Mouse (Mus musculus) midbrain, postnatal 0 days (tissue): ENCODE results near the gene Zbtb45. TPM values are rescaled to one million over a fixed set of nuclear protein-coding genes. Genes with fewer than 3 reads are reported as not detected.
A peak's percentile ranks its signal among the peaks of the same experiment; 100 is the strongest.

Source experiments
- ATAC-seq: fragments of 200-750 bp; cut with Nextera tagmentation; 2 replicates; pipeline ENCODE4 v1.8.0; 2017; ENCODE audit warnings: moderate number of reproducible peaks, mild to moderate bottlenecking, moderate TSS enrichment, moderate library complexity; ENCODE audit not compliant: low FRiP score
- DNase-seq: peaks from one replicate; pipeline ENCODE4 v3.0.0-alpha.2; 2015; ENCODE audit warnings: low spot score
- H3K27ac ChIP-seq: fragments of 300-500 bp; sonication (generic); 2 replicates; pipeline ENCODE4 v1.5.1; 2014; ENCODE audit warnings: low read depth, mild to moderate bottlenecking, low read length, mixed read lengths
- H3K27me3 ChIP-seq: fragments of 300-500 bp; sonication (generic); 2 replicates; pipeline ENCODE4 v1.6.1; 2014; ENCODE audit warnings: low read length, control low read depth, mixed read lengths; ENCODE audit not compliant: insufficient read depth
- H3K36me3 ChIP-seq: fragments of 300-500 bp; sonication (generic); 2 replicates; pipeline ENCODE4 v1.6.1; 2014; ENCODE audit warnings: low read length, control low read depth, mixed read lengths; ENCODE audit not compliant: insufficient read depth
- H3K4me1 ChIP-seq: fragments of 300-500 bp; sonication (generic); 2 replicates; pipeline ENCODE4 v1.6.1; 2014; ENCODE audit warnings: mild to moderate bottlenecking, control low read depth, antibody characterized with exemption, low read length, mixed read lengths; ENCODE audit not compliant: insufficient read depth
- H3K4me2 ChIP-seq: fragments of 300-500 bp; sonication (generic); 2 replicates; pipeline ENCODE4 v1.6.1; 2014; ENCODE audit warnings: low read depth, mild to moderate bottlenecking, low read length, mixed read lengths; ENCODE audit not compliant: poor library complexity, severe bottlenecking
- H3K4me3 ChIP-seq: fragments of 300-500 bp; sonication (generic); 2 replicates; pipeline ENCODE4 v1.5.1; 2014; ENCODE audit warnings: low read depth, mild to moderate bottlenecking, low read length, moderate library complexity
- H3K9ac ChIP-seq: fragments of 300-500 bp; sonication (generic); replicated peaks from 2 replicates; pipeline ENCODE4 v1.6.1; 2014; ENCODE audit warnings: mild to moderate bottlenecking, low read length, moderate library complexity, mixed read lengths; ENCODE audit not compliant: poor library complexity, severe bottlenecking
- H3K9me3 ChIP-seq: fragments of 300-500 bp; sonication (generic); 2 replicates; pipeline ENCODE4 v1.6.1; 2016; ENCODE audit warnings: low read length, control low read depth
- CTCF ChIP-seq: IDR thresholded peaks from 2 replicates; pipeline ENCODE4 v1.5.1; 2016; ENCODE audit warnings: antibody characterized with exemption, mild to moderate bottlenecking
- WGBS: fragments of 180-500 bp; shearing (Covaris S2); extraction: QIAGEN DNeasy Blood & Tissue Kit; methylation state at CpG from one replicate; pipeline ENCODE4 v1.1.7; 2014; 5-methylcytosine and 5-hydroxymethylcytosine counted together
- polyA plus RNA-seq: library from polyadenylated mRNA; unstranded; fragments of >200 nt; fragmentation: Nextera tagmentation; extraction: Ambion mirVana; gene quantifications from 2 replicates; pipeline ENCODE4 v1.2.1, GENCODE M21; 2015
- total RNA-seq: library from RNA; depleted of rRNA; stranded (reverse); fragments of >200 nt; gene quantifications from 2 replicates; pipeline ENCODE4 v1.2.3, GENCODE M21; 2014

The Zbtb45 gene
- total and polyA plus RNA-seq, 2 experiments from 2014 or later, result 29.0 to 70.8 TPM

DNA sequence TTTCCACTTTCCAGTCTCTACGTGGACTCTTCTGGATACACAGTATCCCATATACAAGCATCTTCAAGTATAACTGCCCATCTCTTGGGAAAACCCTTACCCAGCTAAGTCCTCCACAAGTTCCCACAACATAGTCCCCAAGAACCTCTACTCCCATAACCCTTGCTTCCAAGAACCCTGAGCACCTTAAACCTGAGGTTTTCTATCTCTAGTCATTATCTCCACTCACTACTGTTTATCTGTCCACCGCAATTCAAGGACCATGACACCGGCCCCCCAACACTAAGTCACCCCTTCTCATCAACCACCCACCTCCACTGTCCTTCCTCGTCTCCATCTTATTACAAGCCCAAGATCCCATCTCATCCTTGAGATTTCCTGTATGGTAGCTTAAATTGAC, 27.0 kb upstream of the Zbtb45 start:
- ATAC-seq, result no peak
- Histone ChIP-seq H3K9me3 (no peaks in the 10 kb centered on the region), H3K4me3 (peak overlapping the region; percentile 87), H3K36me3 (peaks cover 18% of the 10 kb centered on the region), H3K27ac (peak overlapping the region; percentile 98), H3K9ac (peak overlapping the region; percentile 98), H3K4me2 (peak overlapping the region; percentile 87), H3K4me1 (peaks cover 14% of the 10 kb centered on the region), H3K27me3 (no peaks in the 10 kb centered on the region)
- no peak for DNase-seq
- TF ChIP-seq CTCF, result no peak
- WGBS, result 54% methylated on average over 4 of the region's 4 CpGs

DNA sequence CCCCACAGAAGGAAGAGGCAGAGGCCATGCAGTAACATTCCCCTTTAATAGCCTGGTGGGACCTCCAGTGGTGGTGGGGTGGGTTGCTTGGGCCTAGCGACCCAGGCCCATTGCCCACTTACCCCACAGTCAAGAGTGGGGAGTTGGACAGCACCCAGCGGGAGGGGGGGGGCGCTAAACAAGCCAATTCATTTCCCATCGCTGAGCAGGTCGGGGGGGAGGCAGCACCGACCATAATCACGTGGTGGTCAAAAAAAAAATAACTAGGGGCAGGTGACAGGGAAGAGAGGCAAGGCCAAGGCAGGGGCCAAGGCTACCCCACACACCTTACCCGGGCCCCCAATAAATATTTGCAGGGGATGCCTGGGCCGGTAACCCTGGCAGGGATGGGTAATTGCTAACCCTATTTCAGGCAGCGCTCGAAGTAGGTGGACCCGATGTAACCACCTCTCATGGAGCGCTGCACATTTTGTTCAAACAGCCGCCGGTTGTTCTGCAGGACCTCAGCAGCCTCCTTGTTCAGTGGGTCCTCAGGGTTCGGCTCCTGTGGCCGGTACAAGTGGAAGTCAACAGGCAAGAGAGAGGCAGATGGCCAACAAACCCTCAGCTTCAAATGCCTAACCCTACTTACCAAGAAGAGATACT, 25.5 kb upstream of the Zbtb45 start:
- WGBS, result 86% methylated on average over 17 of the region's 17 CpGs

DNA sequence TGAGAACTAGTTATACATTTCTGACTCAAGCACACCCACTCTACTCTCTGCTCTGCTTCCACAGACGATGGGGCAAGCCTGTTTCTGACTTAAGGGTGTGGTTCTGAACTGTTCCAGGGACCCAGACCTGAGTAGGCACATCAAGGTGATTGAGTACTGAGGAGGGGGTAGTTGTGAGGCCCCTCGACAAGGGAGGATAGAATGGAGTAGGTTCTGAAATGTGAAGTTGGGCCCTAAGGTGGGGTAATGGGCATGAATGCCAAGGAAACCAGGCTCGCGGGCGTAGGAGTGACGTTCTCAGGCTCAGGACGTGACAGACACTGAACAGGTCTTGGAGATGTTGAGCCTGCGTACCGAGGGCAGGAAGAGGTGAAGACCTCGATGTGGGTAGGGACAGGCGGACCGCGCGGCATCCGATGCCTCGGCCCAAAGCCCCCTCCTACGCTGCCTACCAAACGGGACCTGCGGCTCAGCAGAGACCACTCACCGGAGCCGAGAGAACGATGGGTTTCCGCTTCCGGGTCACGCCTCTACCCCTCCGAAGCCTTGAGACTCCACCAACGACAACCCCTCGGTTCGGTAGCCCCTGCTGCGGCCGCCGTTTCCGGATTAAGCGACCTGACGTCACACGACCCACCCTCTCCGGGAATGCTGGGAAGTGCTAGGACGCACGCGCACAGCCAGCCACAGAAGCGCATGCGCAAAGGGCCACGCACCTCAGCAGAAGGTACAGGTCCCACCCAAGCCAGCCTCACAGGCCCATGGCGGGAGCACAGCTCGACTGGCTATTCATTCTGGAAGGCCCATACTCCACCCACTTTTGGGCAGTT, 24.5 kb upstream of the Zbtb45 start, which contains the start of gene Chmp2a:
Gene Chmp2a, minus strand, starts transcription at position 660 of the 830 bp plus-strand sequence.
- Histone ChIP-seq H3K27ac (peak within 1 kb of the TSS; percentile 80), H3K4me1 (peaks cover 14% of the 10 kb centered on the region), H3K27me3 (no peaks in the 10 kb centered on the region), H3K4me3 (peak within 1 kb of the TSS; percentile 38), H3K4me2 (peak within 1 kb of the TSS; percentile 73), H3K9ac (peak within 1 kb of the TSS; percentile 66), H3K36me3 (peaks cover 41% of the 10 kb centered on the region), H3K9me3 (no peaks in the 10 kb centered on the region)
- peak; percentile 83 for ATAC-seq
- under 1% methylated on average over 45 of the region's 45 CpGs for WGBS
- no peak for TF ChIP-seq CTCF
- DNase-seq, result peak; percentile 98

More for the DNA sequence above, 25.5 kb upstream of the Zbtb45 start:
- ATAC-seq (no peak), DNase-seq (no peak)
- Histone ChIP-seq H3K9ac (no peak overlapping the region), H3K4me2 (no peak overlapping the region), H3K4me1 (peaks cover 14% of the 10 kb centered on the region), H3K27ac (peak overlapping the region; percentile 80; the same call in 1 of the 2 replicates), H3K27me3 (no peaks in the 10 kb centered on the region), H3K4me3 (no peak overlapping the region), H3K36me3 (peaks cover 31% of the 10 kb centered on the region), H3K9me3 (no peaks in the 10 kb centered on the region)
- TF ChIP-seq CTCF, result peak; percentile 20; the same call in 1 of the 2 replicates

DNA sequence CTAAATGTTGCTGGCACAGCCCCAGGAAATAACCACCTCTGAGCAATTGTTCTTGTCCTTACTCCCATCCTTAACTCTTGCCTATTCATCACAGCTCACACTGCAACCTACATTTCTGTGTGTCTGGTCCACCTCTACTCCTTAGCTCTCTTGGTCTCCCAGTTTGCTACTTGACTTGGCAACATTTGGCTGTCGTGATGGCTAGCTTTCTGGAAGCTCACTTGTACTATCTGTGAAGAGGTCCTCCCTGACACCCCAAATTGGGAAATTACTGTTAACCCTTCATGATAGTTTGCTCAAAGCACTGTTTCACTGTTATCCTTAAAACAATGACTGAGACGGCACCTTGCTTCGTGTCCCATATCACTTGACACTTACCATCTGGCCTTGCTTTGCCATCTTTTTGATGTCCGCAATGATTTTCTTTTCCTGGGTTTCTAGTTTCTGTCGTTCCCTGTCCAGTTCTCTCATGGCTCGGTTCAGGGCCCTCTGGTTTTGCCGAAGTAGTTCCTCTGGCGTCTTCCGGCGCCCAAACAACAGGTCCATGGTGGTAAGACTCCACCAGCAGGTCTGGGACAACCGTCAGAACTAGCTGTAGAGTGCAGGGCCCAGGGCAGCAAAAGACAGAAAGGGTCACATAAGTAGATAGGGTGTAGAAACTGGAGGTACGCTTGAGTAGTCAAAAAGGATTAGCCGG, 23.8 kb upstream of the Zbtb45 start:
- Histone ChIP-seq H3K27me3 (no peaks in the 10 kb centered on the region), H3K27ac (peak overlapping the region; percentile 80), H3K36me3 (peaks cover 48% of the 10 kb centered on the region), H3K9me3 (no peaks in the 10 kb centered on the region), H3K4me2 (peak overlapping the region; percentile 73), H3K9ac (peak overlapping the region; percentile 66), H3K4me1 (peaks cover 6% of the 10 kb centered on the region), H3K4me3 (peak overlapping the region; percentile 38)
- 46% methylated on average over 13 of the region's 13 CpGs for WGBS
- no peak for ATAC-seq
- no peak for DNase-seq
- TF ChIP-seq CTCF, result no peak

DNA sequence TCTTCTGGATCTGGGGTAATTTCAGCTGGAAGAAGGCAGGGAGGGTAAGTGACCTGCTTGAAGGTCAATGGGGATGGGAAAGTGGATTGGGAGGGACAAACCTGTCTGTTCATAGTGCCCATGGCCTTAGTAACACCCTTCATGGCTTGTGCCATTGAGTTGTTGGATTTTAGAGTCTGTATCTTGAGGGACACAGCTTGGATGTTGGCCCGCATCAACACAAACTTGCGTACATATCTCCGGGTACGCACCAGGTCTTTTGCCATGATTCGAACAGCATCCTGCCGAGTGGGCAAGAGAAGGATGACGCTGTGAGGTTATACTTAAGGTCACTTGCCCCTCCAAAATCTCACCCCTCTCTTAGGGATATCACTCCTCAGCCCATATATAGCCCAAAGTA, 22.7 kb upstream of the Zbtb45 start:
- Histone ChIP-seq H3K36me3 (peaks cover 58% of the 10 kb centered on the region), H3K9me3 (no peaks in the 10 kb centered on the region), H3K9ac (no peak overlapping the region), H3K27ac (no peak overlapping the region), H3K4me3 (no peak overlapping the region), H3K27me3 (no peaks in the 10 kb centered on the region), H3K4me1 (peaks cover 6% of the 10 kb centered on the region), H3K4me2 (no peak overlapping the region)
- WGBS, result 88% methylated on average over 7 of the region's 7 CpGs
- TF ChIP-seq CTCF, result no peak
- DNase-seq (no peak), ATAC-seq (no peak)
